In the genomic region with DNA sequence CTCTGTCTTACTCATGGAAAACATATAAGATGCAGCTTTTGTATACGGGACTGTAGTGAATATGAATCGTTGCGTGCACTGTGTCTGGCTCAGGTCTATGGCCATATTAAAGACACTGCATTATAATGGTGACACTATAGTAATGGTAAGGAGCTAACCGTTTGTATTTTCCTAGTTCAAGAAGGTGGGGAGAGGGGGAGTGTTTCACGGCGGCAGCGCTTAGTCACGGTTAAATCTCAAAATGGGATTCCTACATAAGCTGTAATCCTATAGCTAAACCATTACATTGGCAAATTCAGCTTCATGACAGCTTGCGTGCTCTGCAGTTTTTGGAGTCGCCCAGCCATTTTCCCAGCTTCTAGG, we compare ENCODE assay signal across 8 mouse cellular contexts. TPM values are rescaled to one million over a fixed set of nuclear protein-coding genes. Genes with fewer than 3 reads are reported as not detected.
DNase-seq lines count a peak whose midpoint lies in the region; ATAC-seq and TF ChIP-seq lines count a peak whose summit lies in the region.

No protein-coding gene starts in this region.

- no peak for TF ChIP-seq POLR2A in bone marrow macrophage, adult 2 months (IDR thresholded peaks at IDR 0.05; ENCODE audit: borderline replicate concordance, low read depth, low read length)

- H3K4me3 ChIP-seq in heart, embryonic 16.5 days (ENCODE audit: low read length) = peak overlapping the region; percentile 63
- H3K4me3 ChIP-seq in bone marrow macrophage, adult 2 months (ENCODE audit: insufficient read depth, low read length) = peak overlapping the region; percentile 98
- peak overlapping the region; percentile 74 for H3K4me3 ChIP-seq in hindbrain, embryonic 10.5 days
- peak overlapping the region; percentile 59 for H3K4me3 ChIP-seq in midbrain, embryonic 12.5 days

- no peak for TF ChIP-seq CTCF in bone marrow macrophage, adult 2 months (IDR thresholded peaks at IDR 0.05; ENCODE audit: low read depth, low read length)

- DNase-seq in heart, postnatal 10 days = no peak
- no peak for DNase-seq in hindbrain, embryonic 10.5 days (ENCODE audit: low spot score)
- no peak for DNase-seq in natural killer cell, adult 2 months (ENCODE audit: low spot score in 2 of 2)
- no peak for DNase-seq in thymus, postnatal 4 days
- no peak for DNase-seq in gastrocnemius, postnatal 25 days

- H3K9me3 ChIP-seq in heart, embryonic 16.5 days (replicated peaks; ENCODE audit: control insufficient read depth, low read length) = no peaks in the 10 kb centered on the region
- no peaks in the 10 kb centered on the region for H3K9me3 ChIP-seq in hindbrain, embryonic 10.5 days
- H3K9me3 ChIP-seq in midbrain, embryonic 12.5 days = no peaks in the 10 kb centered on the region

- no peaks in the 10 kb centered on the region for H3K27me3 ChIP-seq in heart, embryonic 16.5 days (ENCODE audit: control insufficient read depth, insufficient read depth, low read length)
- peaks cover 23% of the 10 kb centered on the region for H3K27me3 ChIP-seq in hindbrain, embryonic 10.5 days (ENCODE audit: insufficient read depth, poor library complexity, severe bottlenecking)
- peaks cover 56% of the 10 kb centered on the region for H3K27me3 ChIP-seq in midbrain, embryonic 12.5 days

- H3K4me1 ChIP-seq in heart, embryonic 16.5 days (ENCODE audit: control insufficient read depth, insufficient read depth, low read length) = 0 out of 2 replicates have a peak, but pooled peaks cover 5% of the 10 kb centered on the region
- peaks cover 14% of the 10 kb centered on the region for H3K4me1 ChIP-seq in bone marrow macrophage, adult 2 months (ENCODE audit: control insufficient read depth, insufficient read depth, low read length)
- peaks cover 20% of the 10 kb centered on the region for H3K4me1 ChIP-seq in hindbrain, embryonic 10.5 days (replicated peaks)
- peaks cover 8% of the 10 kb centered on the region for H3K4me1 ChIP-seq in midbrain, embryonic 12.5 days

- H3K4me2 ChIP-seq in heart, embryonic 16.5 days (ENCODE audit: low read depth, low read length) = peak overlapping the region; percentile 67
- H3K4me2 ChIP-seq in midbrain, embryonic 12.5 days (replicated peaks) = peak overlapping the region; percentile 99

- peak overlapping the region; percentile 72 for H3K9ac ChIP-seq in heart, embryonic 16.5 days (ENCODE audit: low read length)
- peak overlapping the region; percentile 55; the same call in 1 of the 2 replicates for H3K9ac ChIP-seq in midbrain, embryonic 12.5 days (replicated peaks)

- intact Hi-C loops in heart, postnatal 10 days (cut with DNase I) = no loop called here

- H3K27ac ChIP-seq in heart, embryonic 16.5 days (ENCODE audit: low read length) = no peak overlapping the region
- peak overlapping the region; percentile 29; the same call in 1 of the 2 replicates for H3K27ac ChIP-seq in bone marrow macrophage, adult 2 months (ENCODE audit: insufficient read depth, low read depth, low read length)
- H3K27ac ChIP-seq in hindbrain, embryonic 10.5 days = peak overlapping the region; percentile 86
- H3K27ac ChIP-seq in midbrain, embryonic 12.5 days (replicated peaks) = no peak overlapping the region

- no peak for ATAC-seq in heart, embryonic 16.5 days (replicated peaks; ENCODE audit: extremely low read depth, insufficient read depth, low FRiP score)
- peak; percentile 69 for ATAC-seq in midbrain, embryonic 12.5 days (ENCODE audit: low FRiP score, low read depth)

- 38% methylated on average over 10 of the region's 10 CpGs for WGBS in heart, embryonic 16.5 days
- WGBS in hindbrain, embryonic 10.5 days = 21% methylated on average over 10 of the region's 10 CpGs
- 13% methylated on average over 10 of the region's 10 CpGs for WGBS in midbrain, embryonic 12.5 days

- no peaks in the 10 kb centered on the region for H3K36me3 ChIP-seq in heart, embryonic 16.5 days (ENCODE audit: control insufficient read depth, insufficient read depth)
- H3K36me3 ChIP-seq in hindbrain, embryonic 10.5 days = no peaks in the 10 kb centered on the region
- no peaks in the 10 kb centered on the region for H3K36me3 ChIP-seq in midbrain, embryonic 12.5 days

RNA-seq across cellular contexts. Expression of gene Stambpl1, which starts 0.4 kb away (rescaled TPM):
- 10.0 and 10.6 TPM in 2 replicates for polyA plus RNA-seq in heart, embryonic 16.5 days (2015; fragmentation: Nextera tagmentation; extraction: Ambion mirVana)
- total RNA-seq in heart, postnatal 10 days (2021) = 1 to 10 TPM; 4.9 to 6.9 TPM
- 28.3 and 30.3 TPM in 2 replicates for polyA plus RNA-seq in bone marrow macrophage, adult 2 months (2012; ENCODE audit: insufficient read depth, insufficient read length, missing spikeins)
- 2.9 and 3.7 TPM in 2 replicates for polyA plus RNA-seq in hindbrain, embryonic 10.5 days (2016; fragmentation: Nextera tagmentation; extraction: Ambion mirVana)
- 2.7 and 3.0 TPM in 2 replicates for polyA plus RNA-seq in midbrain, embryonic 12.5 days (2016; fragmentation: Nextera tagmentation; extraction: Ambion mirVana)
- 1 to 10 TPM in 1 of 2 experiments, under 1 TPM in 1; 0.61 to 1.2 TPM for total RNA-seq in gastrocnemius, postnatal 25 days (2021)

RNA-seq across cellular contexts. Expression of gene Ankrd22, which starts 25.8 kb away (rescaled TPM):
- 0.09 and 0.79 TPM in 2 replicates for polyA plus RNA-seq in heart, embryonic 16.5 days (2015; fragmentation: Nextera tagmentation; extraction: Ambion mirVana)
- total RNA-seq in heart, postnatal 10 days (2021) = not detected
- polyA plus RNA-seq in bone marrow macrophage, adult 2 months (2012; ENCODE audit: insufficient read depth, insufficient read length, missing spikeins) = not detected in 2 replicates
- polyA plus RNA-seq in hindbrain, embryonic 10.5 days (2016; fragmentation: Nextera tagmentation; extraction: Ambion mirVana) = not detected in 2 replicates
- not detected in 2 replicates for polyA plus RNA-seq in midbrain, embryonic 12.5 days (2016; fragmentation: Nextera tagmentation; extraction: Ambion mirVana)
- total RNA-seq in gastrocnemius, postnatal 25 days (2021) = not detected

Comparison
In these comparisons a context has a peak if more than half of its experiments do, and no peak if none do; other contexts are left out.
1. H3K27ac ChIP-seq: peak in bone marrow macrophage, adult 2 months (single experiment) and hindbrain, embryonic 10.5 days (single experiment); none in heart, embryonic 16.5 days (single experiment) and midbrain, embryonic 12.5 days (single experiment).
2. Peak in every context shown above with its lines, with median percentiles within 50 percentile points of each other: H3K4me3 ChIP-seq.